Mouse (Mus musculus) C2C12 (cell line): Measurements from ENCODE around the gene Kif28.

Experiments used
- CTCF ChIP-seq: IDR thresholded peaks from one replicate; pipeline ENCODE4 v1.5.1; 2011; ENCODE audit not compliant: control insufficient read depth, insufficient read depth, insufficient read length
- MAX ChIP-seq: IDR thresholded peaks from one replicate; pipeline ENCODE4 v1.6.1; 2011; ENCODE audit warnings: mild to moderate bottlenecking, control low read depth
- MYOD1 ChIP-seq: IDR thresholded peaks from one replicate; pipeline ENCODE4 v1.6.1; 2011; ENCODE audit warnings: low read depth; ENCODE audit not compliant: control insufficient read depth, insufficient read length

DNA sequence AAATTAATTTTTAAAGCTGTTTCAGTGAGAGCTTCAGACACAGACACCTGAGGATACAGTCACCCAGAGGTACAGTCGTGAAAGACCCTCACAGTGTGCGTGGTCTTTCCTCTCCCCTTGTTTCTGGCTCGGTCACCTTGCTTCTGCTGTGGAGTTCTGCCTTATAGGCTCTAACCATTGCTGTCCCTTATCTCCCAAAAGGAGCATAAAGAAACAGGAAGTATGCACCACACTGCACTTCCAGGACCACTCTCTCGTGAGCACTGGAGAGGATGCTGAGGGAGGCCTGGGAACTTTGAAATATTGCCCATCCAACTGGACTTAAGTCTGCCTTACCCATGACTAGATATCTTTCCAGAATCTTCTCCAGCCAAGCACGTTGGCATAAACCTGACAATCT is 34.3 kb downstream of the Kif28 start:
- TF ChIP-seq MYOD1, result no peak
- no peak for TF ChIP-seq CTCF
- TF ChIP-seq MAX, result no peak
